Mouse (Mus musculus): Measurements from ENCODE around the gene Gm10570.

DNA sequence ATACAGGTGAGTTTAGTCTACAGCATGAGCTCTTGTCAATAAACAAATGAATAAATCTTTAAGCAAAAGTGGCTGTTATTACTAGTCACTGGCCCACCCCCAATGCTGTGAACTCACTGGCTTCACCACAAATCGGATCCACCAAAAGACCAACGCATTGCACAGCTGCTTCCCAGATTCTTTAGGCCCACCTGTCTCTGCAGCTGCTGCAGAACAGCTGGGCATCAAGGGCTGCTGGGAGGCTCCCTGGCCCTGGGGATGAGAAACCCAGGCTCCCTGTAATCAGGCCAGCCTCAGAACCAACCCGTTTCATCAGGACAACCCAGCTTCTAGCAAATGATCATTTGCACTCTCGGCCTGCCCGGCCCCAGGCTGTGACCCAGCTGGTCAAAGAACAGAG is 25.6 kb downstream of the Gm10570 start:
- TF ChIP-seq POLR2A (IDR thresholded peaks at IDR 0.05; ENCODE audit: low read depth, low read length) (no peak), CTCF (IDR thresholded peaks at IDR 0.05; ENCODE audit: borderline replicate concordance, insufficient read depth, low read length) (no peak)

Data from embryonic fibroblast, embryonic 13.5 days (primary cell).